Mouse (Mus musculus) stomach, postnatal 0 days (tissue): ENCODE results near the gene Copb1.

ENCODE experiments used
- CTCF ChIP-seq: IDR thresholded peaks from 2 replicates; pipeline ENCODE4 v1.5.1; 2016; ENCODE audit warnings: antibody characterized with exemption, low read depth, mild to moderate bottlenecking, moderate library complexity
- EP300 ChIP-seq: optimal IDR thresholded peaks from 2 replicates; pipeline ENCODE3; 2016; ENCODE audit warnings: antibody characterized with exemption

DNA sequence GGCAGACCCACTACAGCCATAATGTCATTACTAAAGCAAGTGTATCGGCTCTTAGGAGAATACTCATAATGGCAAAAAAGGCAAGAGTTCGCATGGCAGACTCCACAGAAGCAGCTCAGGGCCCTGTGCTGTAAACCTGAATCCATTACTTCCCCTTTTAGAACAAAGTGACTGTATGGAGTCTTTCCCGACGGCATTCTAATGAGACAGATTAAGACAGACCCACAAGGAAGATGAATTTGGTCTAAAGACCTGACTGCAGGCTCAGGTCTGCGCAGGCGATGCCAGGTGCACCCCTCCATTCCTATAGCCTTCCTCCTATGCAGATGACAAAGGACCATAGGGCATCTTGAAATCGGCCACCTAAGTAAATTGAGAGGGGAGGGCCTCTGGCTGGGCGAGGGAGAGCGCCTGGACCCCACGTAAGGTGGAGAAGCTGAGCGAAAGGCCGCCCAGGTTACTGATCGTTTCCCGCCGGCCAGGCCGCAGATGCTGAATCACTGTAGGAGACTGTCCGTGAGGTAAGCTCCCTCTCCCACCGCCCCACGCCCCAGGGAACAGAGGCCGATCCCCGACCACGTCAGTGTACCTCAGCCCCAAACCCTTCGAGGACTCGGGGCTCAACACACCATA, 21.0 kb upstream of the Copb1 start:
- TF ChIP-seq CTCF (no peak), EP300 (no peak)
